Mouse (Mus musculus) G1E (cell line): ENCODE results near the gene Stim2.

Experiments used
- CTCF ChIP-seq: IDR thresholded peaks from 2 replicates; pipeline ENCODE4 v1.5.1; 2012; ENCODE audit warnings: low read depth, low read length, inconsistent platforms, mixed read lengths
- GATA1 ChIP-seq: IDR thresholded peaks from 2 replicates; pipeline ENCODE4 v1.6.1; 2012; ENCODE audit warnings: borderline replicate concordance, low read length, inconsistent platforms, mixed read lengths
- POLR2AphosphoS5 ChIP-seq: IDR thresholded peaks from 2 replicates; pipeline ENCODE4 v1.6.1; 2012; ENCODE audit warnings: low read depth, low read length, inconsistent platforms; ENCODE audit not compliant: insufficient replicate concordance

GRCm38 (mm10) chr5:53953216-53953615 is 45.1 kb upstream of the Stim2 start:
- TF ChIP-seq CTCF = no peak
- TF ChIP-seq POLR2AphosphoS5 = no peak
- no peak for TF ChIP-seq GATA1
